Mouse (Mus musculus) intestine, embryonic 14.5 days (tissue): ENCODE results near the gene Dtx1. TPM values are rescaled to one million over a fixed set of nuclear protein-coding genes. Genes with fewer than 3 reads are reported as not detected.

Experiments used
- ATAC-seq: fragments of 200-750 bp; cut with Nextera tagmentation; replicated peaks from 2 replicates; pipeline ENCODE4 v1.8.0; 2017; ENCODE audit warnings: low read depth, moderate number of reproducible peaks, moderate TSS enrichment, moderate library complexity; ENCODE audit not compliant: low FRiP score, low TSS enrichment
- DNase-seq: peaks from one replicate; pipeline ENCODE4 v3.0.0-alpha.2; 2018; ENCODE audit warnings: low spot score
- H3K27ac ChIP-seq: fragments of 300-500 bp; sonication (generic); 2 replicates; pipeline ENCODE4 v1.5.1; 2014; ENCODE audit warnings: low read depth, mild to moderate bottlenecking, control low read depth
- H3K27me3 ChIP-seq: fragments of 300-500 bp; sonication (generic); replicated peaks from 2 replicates; pipeline ENCODE4 v1.6.1; 2014; ENCODE audit warnings: low read length, control low read depth; ENCODE audit not compliant: control insufficient read depth, insufficient read depth
- H3K36me3 ChIP-seq: fragments of 300-500 bp; sonication (generic); 2 replicates; pipeline ENCODE4 v1.6.1; 2014; ENCODE audit warnings: low read length, control low read depth; ENCODE audit not compliant: control insufficient read depth, insufficient read depth
- H3K4me1 ChIP-seq: fragments of 300-500 bp; sonication (generic); replicated peaks from 2 replicates; pipeline ENCODE4 v1.6.1; 2014; ENCODE audit warnings: low read length, control low read depth, mixed read lengths; ENCODE audit not compliant: control insufficient read depth, insufficient read depth
- H3K4me2 ChIP-seq: fragments of 300-500 bp; sonication (generic); 2 replicates; pipeline ENCODE4 v1.6.1; 2014; ENCODE audit warnings: low read length
- H3K4me3 ChIP-seq: fragments of 300-500 bp; sonication (generic); 2 replicates; pipeline ENCODE4 v1.5.1; 2014; ENCODE audit warnings: low read depth, low read length, control low read depth, mixed read lengths
- H3K9ac ChIP-seq: fragments of 300-500 bp; sonication (generic); 2 replicates; pipeline ENCODE4 v1.6.1; 2014; ENCODE audit warnings: mild to moderate bottlenecking, low read length
- H3K9me3 ChIP-seq: fragments of 300-500 bp; sonication (generic); 2 replicates; pipeline ENCODE4 v1.6.1; 2016; ENCODE audit warnings: low read length, control low read depth; ENCODE audit not compliant: control insufficient read depth
- WGBS: fragments of 180-500 bp; shearing (Covaris S2); extraction: QIAGEN DNeasy Blood & Tissue Kit; methylation state at CpG from one replicate; pipeline ENCODE4 v1.1.7; 2014; 5-methylcytosine and 5-hydroxymethylcytosine counted together
- polyA plus RNA-seq: library from polyadenylated mRNA; unstranded; fragments of >200 nt; fragmentation: Nextera tagmentation; extraction: Ambion mirVana; gene quantifications from 2 replicates; pipeline ENCODE4 v1.2.1, GENCODE M21; 2014

Gene Dtx1
- polyA plus RNA-seq, 1 experiment from 2014 or later: 3.7 TPM

GRCm38 (mm10) chr5:120700996-120701790, 10.5 kb downstream of the Dtx1 start:
- DNase-seq: no peak
- H3K4me1 ChIP-seq: no peaks in the 10 kb centered on the region
- no peaks in the 10 kb centered on the region for H3K9me3 ChIP-seq
- H3K36me3 ChIP-seq: no peaks in the 10 kb centered on the region
- H3K27ac ChIP-seq: no peak overlapping the region
- H3K9ac ChIP-seq: no peak overlapping the region
- H3K4me3 ChIP-seq: no peak overlapping the region
- no peak for ATAC-seq
- no peak overlapping the region for H3K4me2 ChIP-seq
- H3K27me3 ChIP-seq: peaks cover 14% of the 10 kb centered on the region
- WGBS: 62% methylated on average over 11 of the region's 11 CpGs

GRCm38 (mm10) chr5:120698801-120699391, 12.8 kb downstream of the Dtx1 start:
- WGBS: 53% methylated on average over 16 of the region's 16 CpGs
- no peak overlapping the region for H3K4me2 ChIP-seq
- H3K36me3 ChIP-seq: no peaks in the 10 kb centered on the region
- DNase-seq (no peak), ATAC-seq (no peak)
- H3K27me3 ChIP-seq: peaks cover 37% of the 10 kb centered on the region
- H3K27ac ChIP-seq: no peak overlapping the region
- no peak overlapping the region for H3K9ac ChIP-seq
- 0 out of 2 replicates have a peak, but pooled peaks cover 4% of the 10 kb centered on the region for H3K4me1 ChIP-seq
- H3K4me3 ChIP-seq: no peak overlapping the region
- H3K9me3 ChIP-seq: no peaks in the 10 kb centered on the region

GRCm38 (mm10) chr5:120698181-120698580, 13.5 kb downstream of the Dtx1 start:
- no peaks in the 10 kb centered on the region for H3K9me3 ChIP-seq
- no peak for DNase-seq
- H3K4me3 ChIP-seq: no peak overlapping the region
- H3K27ac ChIP-seq: no peak overlapping the region
- no peak overlapping the region for H3K4me2 ChIP-seq
- H3K9ac ChIP-seq: no peak overlapping the region
- WGBS: 50% methylated on average over 3 of the region's 3 CpGs
- H3K27me3 ChIP-seq: peaks cover 44% of the 10 kb centered on the region
- no peaks in the 10 kb centered on the region for H3K36me3 ChIP-seq
- 0 out of 2 replicates have a peak, but pooled peaks cover 4% of the 10 kb centered on the region for H3K4me1 ChIP-seq
- ATAC-seq: no peak

- Histone ChIP-seq H3K9ac (no peak overlapping the region), H3K4me1 (0 out of 2 replicates have a peak, but pooled peaks cover 4% of the 10 kb centered on the region), H3K4me3 (no peak overlapping the region), H3K27me3 (peaks cover 57% of the 10 kb centered on the region), H3K4me2 (no peak overlapping the region), H3K9me3 (no peaks in the 10 kb centered on the region), H3K36me3 (no peaks in the 10 kb centered on the region), H3K27ac (no peak overlapping the region)
- 63% methylated on average over 4 of the region's 4 CpGs for WGBS
- no peak for DNase-seq
- ATAC-seq: no peak
Measured at GRCm38 (mm10) chr5:120696865-120697264, 14.9 kb downstream of the Dtx1 start.

GRCm38 (mm10) chr5:120696057-120696743, 15.5 kb downstream of the Dtx1 start:
- Histone ChIP-seq H3K4me3 (no peak overlapping the region), H3K4me2 (no peak overlapping the region), H3K9me3 (no peaks in the 10 kb centered on the region), H3K27me3 (peaks cover 61% of the 10 kb centered on the region), H3K27ac (no peak overlapping the region), H3K36me3 (no peaks in the 10 kb centered on the region), H3K9ac (no peak overlapping the region), H3K4me1 (0 out of 2 replicates have a peak, but pooled peaks cover 4% of the 10 kb centered on the region)
- 72% methylated on average over 16 of the region's 16 CpGs for WGBS
- ATAC-seq (no peak), DNase-seq (no peak)

GRCm38 (mm10) chr5:120694695-120695074, 17.0 kb downstream of the Dtx1 start:
- H3K27me3 ChIP-seq: peaks cover 61% of the 10 kb centered on the region
- H3K27ac ChIP-seq: no peak overlapping the region
- peak overlapping the region; percentile 23; the same call in 1 of the 2 replicates for H3K4me2 ChIP-seq
- 5% methylated on average over 41 of the region's 41 CpGs for WGBS
- 0 out of 2 replicates have a peak overlapping the region, but pooled peaks have one; percentile 4 for H3K4me3 ChIP-seq
- peaks cover 4% of the 10 kb centered on the region; the same call in 1 of the 2 replicates for H3K4me1 ChIP-seq
- H3K36me3 ChIP-seq: no peaks in the 10 kb centered on the region
- H3K9me3 ChIP-seq: no peaks in the 10 kb centered on the region
- ATAC-seq: no peak
- DNase-seq: no peak
- no peak overlapping the region for H3K9ac ChIP-seq

GRCm38 (mm10) chr5:120693931-120694694, 17.6 kb downstream of the Dtx1 start:
- Histone ChIP-seq H3K27me3 (peaks cover 61% of the 10 kb centered on the region), H3K4me2 (peak overlapping the region; percentile 23; the same call in 1 of the 2 replicates), H3K4me1 (peaks cover 4% of the 10 kb centered on the region; the same call in 1 of the 2 replicates), H3K36me3 (no peaks in the 10 kb centered on the region), H3K4me3 (0 out of 2 replicates have a peak overlapping the region, but pooled peaks have one; percentile 4), H3K9ac (no peak overlapping the region), H3K27ac (no peak overlapping the region), H3K9me3 (no peaks in the 10 kb centered on the region)
- 12% methylated on average over 38 of the region's 38 CpGs for WGBS
- ATAC-seq (no peak), DNase-seq (no peak)

GRCm38 (mm10) chr5:120692034-120692433, 19.7 kb downstream of the Dtx1 start:
- H3K36me3 ChIP-seq: no peaks in the 10 kb centered on the region
- H3K4me3 ChIP-seq: no peak overlapping the region
- no peak overlapping the region for H3K9ac ChIP-seq
- 74% methylated on average over 19 of the region's 19 CpGs for WGBS
- H3K27me3 ChIP-seq: peaks cover 55% of the 10 kb centered on the region
- ATAC-seq: no peak
- no peak for DNase-seq
- no peaks in the 10 kb centered on the region for H3K9me3 ChIP-seq
- no peak overlapping the region for H3K4me2 ChIP-seq
- H3K27ac ChIP-seq: no peak overlapping the region
- peaks cover 4% of the 10 kb centered on the region; the same call in 1 of the 2 replicates for H3K4me1 ChIP-seq
